Comparison of ENCODE assay signal across 23 mouse cellular contexts in the genomic region with DNA sequence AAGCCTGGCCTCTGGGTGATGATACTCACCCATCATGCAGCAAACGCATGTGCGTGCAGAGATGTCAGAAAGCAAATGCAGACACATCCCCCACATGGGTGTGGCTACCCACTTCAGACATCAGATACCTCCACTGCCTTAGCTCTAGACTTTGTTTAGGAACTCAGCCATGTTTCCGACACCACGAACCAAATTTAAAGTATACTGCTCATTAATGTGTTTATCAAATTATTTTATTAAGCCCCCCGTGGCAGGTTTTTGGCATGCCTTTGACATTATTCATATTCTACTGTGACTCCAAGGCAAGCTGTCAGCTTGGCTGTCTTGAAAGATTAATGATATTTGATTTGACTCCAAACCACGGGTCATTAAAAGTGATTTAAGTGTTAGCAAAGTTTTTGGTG. TPM values are rescaled to one million over a fixed set of nuclear protein-coding genes. Genes with fewer than 3 reads are reported as not detected.
DNase-seq lines count a peak whose midpoint lies in the region; ATAC-seq and TF ChIP-seq lines count a peak whose summit lies in the region.
"Had no signal": no experiment of that assay in that cellular context is flagged by ENCODE, and none has a peak within 500 bp of the region (broad histone marks: within the 10 kb centered on the region; RNA-seq: fewer than 3 reads in every experiment).

No protein-coding gene starts in this region.

- DNase-seq in kidney, adult 2 months, result no peak
- DNase-seq in limb, embryonic 10.5 days (ENCODE audit: low spot score), result no peak
- DNase-seq in MEL (ENCODE audit: low read depth, low spot score), result peak; percentile 44
- DNase-seq in limb, embryonic 14.5 days (ENCODE audit: low spot score), result peak; percentile 64
- DNase-seq in right cerebral cortex, adult 2 months (ENCODE audit: low spot score in 2 of 2), result no peak
- DNase-seq in urinary bladder, adult 2 months (ENCODE audit: low spot score), result no peak
- DNase-seq: adrenal gland, postnatal 36 days; B cell, adult 2 months; cerebellum, adult 11 months; cerebellum, postnatal 10 days; forebrain, postnatal 0 days; gastrocnemius, postnatal 36 days; heart, adult 2 months; layer of hippocampus, adult 9-11 months; right cerebral cortex, postnatal 14 days had no signal

- H3K4me2 ChIP-seq in kidney, embryonic 14.5 days (replicated peaks; ENCODE audit: low read depth, low read length), result no peak overlapping the region
- no peak overlapping the region for H3K4me2 ChIP-seq in limb, embryonic 13.5 days (replicated peaks)
- H3K4me2 ChIP-seq in limb, embryonic 14.5 days (replicated peaks; ENCODE audit: low read depth, low read length, severe bottlenecking), result no peak overlapping the region
- H3K4me2 ChIP-seq: embryonic facial prominence, embryonic 12.5 days; hindbrain, embryonic 14.5 days had no signal

- H3K79me2 ChIP-seq in MEL (ENCODE audit: control insufficient read depth, insufficient read depth, low read length, poor library complexity), result no peaks in the 10 kb centered on the region

- peak; percentile 45 for ATAC-seq in kidney, embryonic 14.5 days (ENCODE audit: low FRiP score, low TSS enrichment)
- ATAC-seq in limb, embryonic 13.5 days (ENCODE audit: low FRiP score, low read depth), result 0 out of 2 replicates have a peak, but pooled peaks have one; percentile 41
- peak; percentile 50; the same call in 1 of the 2 replicates for ATAC-seq in limb, embryonic 14.5 days (ENCODE audit: low FRiP score, low read depth)
- ATAC-seq: forebrain, postnatal 0 days; lung, postnatal 0 days had no signal

- H3K36me3 ChIP-seq in kidney, embryonic 14.5 days (ENCODE audit: control insufficient read depth, insufficient read depth, low read length), result no peaks in the 10 kb centered on the region
- no peaks in the 10 kb centered on the region for H3K36me3 ChIP-seq in kidney, adult 2 months (ENCODE audit: control insufficient read depth, insufficient read depth, low read length)
- H3K36me3 ChIP-seq in limb, embryonic 13.5 days, result peaks cover 5% of the 10 kb centered on the region; the same call in 1 of the 2 replicates
- no peaks in the 10 kb centered on the region for H3K36me3 ChIP-seq in limb, embryonic 10.5 days
- peaks cover 0 to 7% of the 10 kb centered on the region in 2 experiments; a peak in 2 of 4 replicates for H3K36me3 ChIP-seq in MEL (ENCODE audit: control insufficient read depth in 1 of 2, insufficient read depth in 2 of 2, low read length in 2 of 2)
- peaks cover 8% of the 10 kb centered on the region for H3K36me3 ChIP-seq in limb, embryonic 14.5 days (ENCODE audit: control insufficient read depth, insufficient read depth, low read length)
- H3K36me3 ChIP-seq: embryonic facial prominence, embryonic 12.5 days; midbrain, embryonic 10.5 days had no signal

- TF ChIP-seq EP300 in MEL (IDR thresholded peaks at IDR 0.05; ENCODE audit: low read depth in 1 of 2, low read length in 2 of 2), result no peak

- WGBS in kidney, embryonic 14.5 days, result 28% methylated on average over 6 of the region's 6 CpGs
- WGBS in kidney, adult 2 months, result 44% methylated on average over 6 of the region's 6 CpGs
- 65% methylated on average over 6 of the region's 6 CpGs for WGBS in limb, embryonic 13.5 days
- 87% methylated on average over 6 of the region's 6 CpGs for WGBS in limb, embryonic 10.5 days
- WGBS in limb, embryonic 14.5 days, result 68% methylated on average over 6 of the region's 6 CpGs

- no peak overlapping the region for H3K9ac ChIP-seq in kidney, embryonic 14.5 days (ENCODE audit: low read depth, low read length)
- H3K9ac ChIP-seq in limb, embryonic 13.5 days, result no peak overlapping the region
- no peak overlapping the region for H3K9ac ChIP-seq in MEL (ENCODE audit: control insufficient read depth, low read depth, low read length, poor library complexity, severe bottlenecking)
- no peak overlapping the region for H3K9ac ChIP-seq in limb, embryonic 14.5 days (ENCODE audit: low read depth, low read length, severe bottlenecking)
- H3K9ac ChIP-seq: embryonic facial prominence, embryonic 12.5 days; forebrain, postnatal 0 days; hindbrain, embryonic 14.5 days had no signal

- H3K4me3 ChIP-seq in kidney, embryonic 14.5 days (ENCODE audit: low read length), result no peak overlapping the region
- H3K4me3 ChIP-seq in kidney, adult 2 months (ENCODE audit: insufficient read depth, low read depth, low read length), result no peak overlapping the region
- no peak overlapping the region for H3K4me3 ChIP-seq in limb, embryonic 13.5 days
- H3K4me3 ChIP-seq in limb, embryonic 10.5 days, result no peak overlapping the region
- no peak overlapping the region for H3K4me3 ChIP-seq in MEL (ENCODE audit: control insufficient read depth in 1 of 2, insufficient read depth in 1 of 2, low read depth in 2 of 2, low read length in 2 of 2)
- H3K4me3 ChIP-seq in limb, embryonic 14.5 days (replicated peaks; ENCODE audit: low read length), result no peak overlapping the region
- H3K4me3 ChIP-seq: embryonic facial prominence, embryonic 12.5 days; heart, adult 2 months; midbrain, embryonic 10.5 days had no signal

- peaks cover 15% of the 10 kb centered on the region for H3K4me1 ChIP-seq in kidney, embryonic 14.5 days (ENCODE audit: control insufficient read depth, insufficient read depth, low read length)
- H3K4me1 ChIP-seq in kidney, adult 2 months (ENCODE audit: control insufficient read depth, insufficient read depth, low read length), result no peaks in the 10 kb centered on the region
- H3K4me1 ChIP-seq in limb, embryonic 13.5 days, result peaks cover 27% of the 10 kb centered on the region
- peaks cover 28% of the 10 kb centered on the region for H3K4me1 ChIP-seq in limb, embryonic 10.5 days
- peaks cover 0 to 21% of the 10 kb centered on the region in 2 experiments; a peak in 3 of 4 replicates for H3K4me1 ChIP-seq in MEL (ENCODE audit: control insufficient read depth in 1 of 2, insufficient read depth in 2 of 2, low read length in 2 of 2)
- peaks cover 14% of the 10 kb centered on the region for H3K4me1 ChIP-seq in limb, embryonic 14.5 days (ENCODE audit: control insufficient read depth, insufficient read depth, low read length)

- no peak for TF ChIP-seq POLR2A in kidney, adult 2 months (IDR thresholded peaks at IDR 0.05; ENCODE audit: low read depth, low read length)
- TF ChIP-seq POLR2A in MEL (IDR thresholded peaks at IDR 0.05; ENCODE audit: control insufficient read depth in 1 of 2, insufficient read depth in 1 of 2, low read depth in 1 of 2, low read length in 2 of 2, poor library complexity in 1 of 2), result no peak
- no peak for TF ChIP-seq POLR2A in limb, embryonic 14.5 days (IDR thresholded peaks at IDR 0.05; ENCODE audit: borderline replicate concordance, extremely low read depth, insufficient read depth, insufficient read length)

- H3K27ac ChIP-seq in kidney, embryonic 14.5 days (ENCODE audit: low read depth, low read length), result no peak overlapping the region
- H3K27ac ChIP-seq in kidney, adult 2 months (ENCODE audit: insufficient read depth, low read depth, low read length), result no peak overlapping the region
- no peak overlapping the region for H3K27ac ChIP-seq in limb, embryonic 13.5 days
- no peak overlapping the region for H3K27ac ChIP-seq in limb, embryonic 10.5 days
- no peak overlapping the region for H3K27ac ChIP-seq in MEL (ENCODE audit: control insufficient read depth, low read depth, low read length)
- H3K27ac ChIP-seq in limb, embryonic 14.5 days (replicated peaks; ENCODE audit: low read depth, low read length), result no peak overlapping the region
- H3K27ac ChIP-seq: embryonic facial prominence, embryonic 12.5 days; heart, adult 2 months; hindbrain, embryonic 14.5 days; midbrain, embryonic 10.5 days had no signal

- no peaks in the 10 kb centered on the region for H3K9me3 ChIP-seq in kidney, embryonic 14.5 days (ENCODE audit: control insufficient read depth, low read length)
- H3K9me3 ChIP-seq in limb, embryonic 13.5 days, result no peaks in the 10 kb centered on the region
- H3K9me3 ChIP-seq in limb, embryonic 10.5 days (replicated peaks), result no peaks in the 10 kb centered on the region
- H3K9me3 ChIP-seq in MEL (replicated peaks; ENCODE audit: insufficient read depth, low read length), result no peaks in the 10 kb centered on the region
- H3K9me3 ChIP-seq in limb, embryonic 14.5 days (ENCODE audit: control insufficient read depth, low read length), result no peaks in the 10 kb centered on the region
- H3K9me3 ChIP-seq: embryonic facial prominence, embryonic 12.5 days; midbrain, embryonic 10.5 days had no signal

- no peak for TF ChIP-seq CTCF in kidney, adult 2 months (conservative IDR thresholded peaks at IDR 0.05; ENCODE audit: insufficient read depth, insufficient read length, low read depth, low read length)
- no peak for TF ChIP-seq CTCF in MEL (IDR thresholded peaks at IDR 0.05 in 2 of 3, conservative IDR thresholded peaks at IDR 0.05 in 1 of 3; ENCODE audit: control insufficient read depth in 1 of 3, insufficient read depth in 1 of 3, low read depth in 2 of 3, low read length in 3 of 3, poor library complexity in 1 of 3, severe bottlenecking in 1 of 3)

- no peak for TF ChIP-seq RAD21 in MEL (IDR thresholded peaks at IDR 0.05; ENCODE audit: low read depth, low read length)

- no peaks in the 10 kb centered on the region for H3K27me3 ChIP-seq in kidney, embryonic 14.5 days (ENCODE audit: control insufficient read depth, insufficient read depth, low read length)
- H3K27me3 ChIP-seq in kidney, adult 2 months (replicated peaks; ENCODE audit: control insufficient read depth, insufficient read depth, low read length), result no peaks in the 10 kb centered on the region
- no peaks in the 10 kb centered on the region for H3K27me3 ChIP-seq in limb, embryonic 13.5 days
- H3K27me3 ChIP-seq in limb, embryonic 10.5 days (ENCODE audit: low read depth, poor library complexity, severe bottlenecking), result no peaks in the 10 kb centered on the region
- peaks cover 4 to 5% of the 10 kb centered on the region in 2 experiments; a peak in 3 of 4 replicates for H3K27me3 ChIP-seq in MEL (ENCODE audit: control insufficient read depth in 1 of 2, insufficient read depth in 2 of 2, low read length in 2 of 2)
- H3K27me3 ChIP-seq in limb, embryonic 14.5 days (ENCODE audit: control insufficient read depth, insufficient read depth, low read length), result no peaks in the 10 kb centered on the region
- H3K27me3 ChIP-seq: embryonic facial prominence, embryonic 12.5 days had no signal

RNA-seq across cellular contexts. Expression of a gene that starts 15.6 kb away (rescaled TPM):
- polyA plus RNA-seq in kidney, embryonic 14.5 days (2014; fragmentation: Nextera tagmentation; extraction: Ambion mirVana), result 12.1 and 12.4 TPM in 2 replicates
- polyA plus RNA-seq in kidney, adult 2 months (2012; rRNA removed), result 0.66 and 0.86 TPM in 2 replicates
- 21.2 and 23.5 TPM in 2 replicates for polyA plus RNA-seq in limb, embryonic 13.5 days (2015; fragmentation: Nextera tagmentation; extraction: Ambion mirVana)
- polyA plus RNA-seq in limb, embryonic 10.5 days (2016; fragmentation: Nextera tagmentation; extraction: Ambion mirVana), result 2.4 and 4.4 TPM in 2 replicates
- not detected in 2 replicates for total RNA-seq in MEL (2012; rRNA removed)
- not detected for polyA plus RNA-seq in MEL (2012; ENCODE audit: insufficient read depth in 1 of 2, insufficient read length in 2 of 2, low read depth in 1 of 2, low replicate concordance in 2 of 2, missing spikeins in 1 of 2)
- polyA plus RNA-seq in limb, embryonic 14.5 days (2012; rRNA removed), result 27.6 and 32.3 TPM in 2 replicates
- polyA plus RNA-seq in limb, embryonic 14.5 days (2014; fragmentation: Nextera tagmentation; extraction: Ambion mirVana), result 27.1 and 33.6 TPM in 2 replicates
- 8.5 and 9.1 TPM in 2 replicates for polyA plus RNA-seq in urinary bladder, adult 2 months (2012; rRNA removed)
- total RNA-seq: neutrophil, adult 5-6 weeks had no signal
- polyA plus RNA-seq: liver, adult 2 months had no signal

RNA-seq across cellular contexts. Expression of a gene that starts 49.1 kb away (rescaled TPM):
- polyA plus RNA-seq in kidney, embryonic 14.5 days (2014; fragmentation: Nextera tagmentation; extraction: Ambion mirVana), result 13.8 and 20.1 TPM in 2 replicates
- 4.0 and 4.6 TPM in 2 replicates for polyA plus RNA-seq in kidney, adult 2 months (2012; rRNA removed)
- 17.5 and 18.6 TPM in 2 replicates for polyA plus RNA-seq in limb, embryonic 13.5 days (2015; fragmentation: Nextera tagmentation; extraction: Ambion mirVana)
- polyA plus RNA-seq in limb, embryonic 10.5 days (2016; fragmentation: Nextera tagmentation; extraction: Ambion mirVana), result 21.8 and 22.9 TPM in 2 replicates
- 21.1 and 23.5 TPM in 2 replicates for total RNA-seq in MEL (2012; rRNA removed)
- polyA plus RNA-seq in MEL (2012; ENCODE audit: insufficient read depth in 1 of 2, insufficient read length in 2 of 2, low read depth in 1 of 2, low replicate concordance in 2 of 2, missing spikeins in 1 of 2), result 10 to 100 TPM in 1 of 2 experiments, not detected in 1; 20.2 TPM
- 8.7 and 9.5 TPM in 2 replicates for polyA plus RNA-seq in limb, embryonic 14.5 days (2012; rRNA removed)
- polyA plus RNA-seq in limb, embryonic 14.5 days (2014; fragmentation: Nextera tagmentation; extraction: Ambion mirVana), result 12.3 and 14.4 TPM in 2 replicates
- 5.5 and 6.9 TPM in 2 replicates for polyA plus RNA-seq in urinary bladder, adult 2 months (2012; rRNA removed)

Comparison
In these comparisons a context has a peak if more than half of its experiments do, and no peak if none do; other contexts are left out.
1. DNase-seq: peak in MEL (single experiment) and limb, embryonic 14.5 days (single experiment); none in kidney, adult 2 months (single experiment), limb, embryonic 10.5 days (single experiment), right cerebral cortex, adult 2 months (0 of 2) and urinary bladder, adult 2 months (single experiment).
2. Peak in every context shown above with its lines, with median percentiles within 50 percentile points of each other: ATAC-seq.